Comparison of ENCODE assay signal across 9 mouse cellular contexts in the genomic region with DNA sequence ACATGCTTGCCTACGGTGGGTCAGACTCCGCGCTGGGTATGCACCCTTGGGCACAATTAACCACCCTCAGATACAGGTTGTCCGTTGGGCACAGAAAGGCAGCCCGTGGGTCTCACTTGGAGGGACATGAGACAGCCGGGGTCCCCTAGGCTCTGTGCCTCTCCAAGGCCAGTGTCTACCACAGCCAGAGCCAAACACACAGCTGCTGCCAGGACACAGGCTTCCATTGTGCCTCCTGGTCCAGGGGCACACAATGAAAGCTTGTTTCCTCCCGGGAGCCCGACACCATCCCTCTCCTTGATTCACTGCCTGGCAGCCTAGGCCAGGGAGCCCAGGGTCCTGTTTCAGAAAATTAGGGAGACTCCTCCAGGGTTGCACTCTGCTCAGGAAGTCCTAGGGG.
DNase-seq lines count a peak whose midpoint lies in the region; ATAC-seq lines count a peak whose summit lies in the region.
"Had no signal": no experiment of that assay in that cellular context is flagged by ENCODE, and none has a peak within 500 bp of the region (broad histone marks: within the 10 kb centered on the region; RNA-seq: fewer than 3 reads in every experiment).

No protein-coding gene starts in this region.

- H3K27ac ChIP-seq in lung, embryonic 16.5 days (ENCODE audit: low read length) = peak overlapping the region; percentile 53
- H3K27ac ChIP-seq: heart, embryonic 15.5 days had no signal

- no peaks in the 10 kb centered on the region for H3K36me3 ChIP-seq in lung, embryonic 16.5 days (ENCODE audit: control insufficient read depth, insufficient read depth, low read length)
- H3K36me3 ChIP-seq: heart, embryonic 15.5 days had no signal

- H3K4me3 ChIP-seq in lung, embryonic 16.5 days (ENCODE audit: low read length) = no peak overlapping the region
- H3K4me3 ChIP-seq: heart, embryonic 15.5 days had no signal

- no peak for ATAC-seq in lung, embryonic 16.5 days (ENCODE audit: low read depth)

- H3K27me3 ChIP-seq in lung, embryonic 16.5 days (ENCODE audit: control insufficient read depth, insufficient read depth, low read depth, low read length) = no peaks in the 10 kb centered on the region
- H3K27me3 ChIP-seq: heart, embryonic 15.5 days had no signal

- H3K9me3 ChIP-seq in lung, embryonic 16.5 days (ENCODE audit: control insufficient read depth, low read length) = no peaks in the 10 kb centered on the region
- H3K9me3 ChIP-seq: heart, embryonic 15.5 days had no signal

- peaks cover 5% of the 10 kb centered on the region for H3K4me1 ChIP-seq in lung, embryonic 16.5 days (replicated peaks; ENCODE audit: control insufficient read depth, insufficient read depth, low read length)

- intact Hi-C loops in left cerebral cortex, postnatal 25 days (cut with DNase I) = no loop called here

- H3K9ac ChIP-seq in lung, embryonic 16.5 days (ENCODE audit: low read length) = no peak overlapping the region; the same call in 1 of the 2 replicates
- H3K9ac ChIP-seq: heart, embryonic 15.5 days had no signal

- no peak overlapping the region for H3K4me2 ChIP-seq in lung, embryonic 16.5 days (ENCODE audit: low read depth, low read length)
- H3K4me2 ChIP-seq: heart, embryonic 15.5 days had no signal

- no peak for DNase-seq in lung, adult 18-20 months
- DNase-seq in frontal cortex, postnatal 36 days (ENCODE audit: low spot score in 2 of 2) = peak; percentile 23 to 50
- DNase-seq in left cerebral cortex, postnatal 25 days (ENCODE audit: low spot score in 2 of 2) = peak; percentile 42 to 61
- peak; percentile 20 for DNase-seq in right cerebral cortex, postnatal 25 days
- DNase-seq in testis, postnatal 10 days (ENCODE audit: low spot score) = no peak
- no peak for DNase-seq in liver
- DNase-seq in heart, adult 9 months (ENCODE audit: low spot score in 2 of 2) = no peak

- 70% methylated on average over 8 of the region's 8 CpGs for WGBS in lung, embryonic 16.5 days

Comparison
In these comparisons a context has a peak if more than half of its experiments do, and no peak if none do; other contexts are left out.
1. DNase-seq: peak in frontal cortex, postnatal 36 days (2 of 2), left cerebral cortex, postnatal 25 days (2 of 2) and right cerebral cortex, postnatal 25 days (single experiment); none in lung, adult 18-20 months (0 of 2), testis, postnatal 10 days (single experiment), liver (single experiment) and heart, adult 9 months (0 of 2).